Mouse (Mus musculus) thymus, adult 2 months (tissue): ENCODE measurements at regions not wholly inside any gene's neighbourhood (a gene's known extent, or its start where the extent isn't known, plus 50 kb on each side); places are given as distances from the start of the nearest gene placed in this dataset.

ENCODE experiments used
- DNase-seq: peaks from one replicate; pipeline ENCODE4 v3.0.0; 2021
- H3K27ac ChIP-seq: fragments of 200-500 bp; 2 replicates; pipeline ENCODE4 v1.5.1; 2012; ENCODE audit warnings: low read length, control low read depth; ENCODE audit not compliant: control insufficient read depth, insufficient read depth
- H3K27me3 ChIP-seq: fragments of 200-500 bp; 2 replicates; pipeline ENCODE4 v1.6.1; 2012; ENCODE audit warnings: mild to moderate bottlenecking, low read length, moderate library complexity, mixed read lengths; ENCODE audit not compliant: control insufficient read depth, insufficient read depth
- H3K36me3 ChIP-seq: fragments of 200-500 bp; 2 replicates; pipeline ENCODE4 v1.6.1; 2012; ENCODE audit warnings: mild to moderate bottlenecking, low read length, moderate library complexity; ENCODE audit not compliant: control insufficient read depth, insufficient read depth
- H3K4me1 ChIP-seq: fragments of 200-500 bp; replicated peaks from 2 replicates; pipeline ENCODE4 v1.6.1; 2012; ENCODE audit warnings: low read length; ENCODE audit not compliant: control insufficient read depth, insufficient read depth
- H3K4me3 ChIP-seq: fragments of 200-500 bp; 2 replicates; pipeline ENCODE4 v1.5.1; 2012; ENCODE audit warnings: mild to moderate bottlenecking, low read length, control low read depth, moderate library complexity; ENCODE audit not compliant: control insufficient read depth, insufficient read depth
- CTCF ChIP-seq: fragments of 200-500 bp; IDR thresholded peaks from 2 replicates; pipeline ENCODE4 v1.5.1; 2012; ENCODE audit warnings: mild to moderate bottlenecking, control low read depth, low read length, moderate library complexity, borderline replicate concordance; ENCODE audit not compliant: control insufficient read depth, poor library complexity, insufficient read depth; ENCODE audit errors: extremely low read depth
- POLR2A ChIP-seq: fragments of 200-500 bp; IDR thresholded peaks from 2 replicates; pipeline ENCODE4 v1.6.1; 2012; ENCODE audit warnings: mild to moderate bottlenecking, low read length, control low read depth, moderate library complexity; ENCODE audit not compliant: control insufficient read depth, poor library complexity, insufficient read depth; ENCODE audit errors: extremely low read depth
- WGBS: fragments of 180-500 bp; shearing (Covaris S2); methylation state at CpG from one replicate; pipeline ENCODE4 v1.1.7; 2018; 5-methylcytosine and 5-hydroxymethylcytosine counted together

DNA sequence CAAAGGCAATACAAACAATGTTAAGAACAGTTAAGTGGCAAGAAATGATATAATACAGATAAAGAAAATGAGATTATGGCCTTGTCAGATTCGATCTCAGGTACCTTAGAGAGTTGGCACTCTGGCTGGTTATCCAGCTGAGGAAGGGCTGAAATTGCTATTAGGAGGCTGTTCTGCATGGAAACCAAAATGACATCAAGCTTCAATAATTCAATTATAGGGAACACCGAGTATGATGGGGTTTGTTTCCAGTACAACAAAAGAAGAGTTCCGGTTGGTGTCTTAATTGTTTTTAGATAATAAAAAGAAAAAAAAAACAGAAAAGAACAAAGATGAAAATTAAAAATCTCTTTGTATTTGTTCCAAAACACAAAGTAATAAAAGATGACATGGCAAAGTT is 498.0 kb upstream of the Nrp1 start:
- Histone ChIP-seq H3K27me3 (no peaks in the 10 kb centered on the region), H3K4me3 (no peak overlapping the region), H3K27ac (no peak overlapping the region), H3K36me3 (no peaks in the 10 kb centered on the region), H3K4me1 (no peaks in the 10 kb centered on the region)
- 93% methylated on average over 3 of the region's 3 CpGs for WGBS
- DNase-seq, result no peak
- TF ChIP-seq POLR2A (no peak), CTCF (no peak)

DNA sequence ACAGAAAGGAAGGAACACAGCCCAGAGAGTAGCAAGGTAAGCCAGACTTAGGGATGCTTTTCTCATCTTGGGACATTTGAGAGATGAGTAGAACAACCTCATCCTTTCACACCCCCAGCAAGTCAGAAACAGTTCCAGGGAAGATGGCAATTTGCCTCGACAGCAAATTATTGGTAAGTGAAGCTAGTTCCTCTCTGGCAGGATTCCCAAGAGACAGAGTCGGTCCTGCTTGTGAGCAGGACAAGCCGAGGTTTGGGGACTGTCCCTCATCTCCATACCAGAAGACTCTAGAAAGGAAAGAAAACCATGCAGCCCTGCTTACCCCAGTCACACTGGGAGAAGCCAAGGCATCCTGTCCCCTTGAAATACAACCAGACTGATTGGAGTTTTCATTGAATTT is 497.5 kb upstream of the Nrp1 start:
- Histone ChIP-seq H3K4me3 (no peak overlapping the region), H3K27me3 (no peaks in the 10 kb centered on the region), H3K4me1 (no peaks in the 10 kb centered on the region), H3K27ac (no peak overlapping the region), H3K36me3 (no peaks in the 10 kb centered on the region)
- WGBS, result 29% methylated on average over 3 of the region's 3 CpGs
- DNase-seq, result no peak
- TF ChIP-seq CTCF, result no peak
- no peak for TF ChIP-seq POLR2A

DNA sequence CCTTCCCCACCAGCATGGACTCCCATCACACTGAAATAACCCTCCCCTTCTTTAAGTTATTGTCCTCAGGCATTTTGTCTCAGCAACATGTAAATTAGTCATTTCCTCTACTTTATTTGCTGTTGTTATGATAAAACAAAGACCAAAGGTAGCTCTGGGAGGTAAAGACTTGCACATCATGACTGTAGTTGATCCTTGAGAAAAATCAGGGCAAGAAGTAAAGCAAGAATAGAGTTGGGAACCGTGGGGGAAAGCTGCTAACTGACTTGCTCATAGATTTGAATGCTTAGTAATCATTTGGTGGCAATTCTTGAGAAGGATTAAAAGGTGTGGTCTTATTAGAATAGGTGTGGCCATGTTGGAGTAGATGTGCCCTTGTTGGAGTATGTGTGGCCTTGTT is 473.8 kb upstream of the Nrp1 start:
- no peak overlapping the region for H3K4me3 ChIP-seq
- no peak for DNase-seq
- no peak for TF ChIP-seq POLR2A
- TF ChIP-seq CTCF, result no peak
- peaks cover 2% of the 10 kb centered on the region; the same call in 1 of the 2 replicates for H3K4me1 ChIP-seq
- 89% methylated on average over 1 of the region's 1 CpGs for WGBS
- no peaks in the 10 kb centered on the region for H3K27me3 ChIP-seq
- no peaks in the 10 kb centered on the region for H3K36me3 ChIP-seq
- no peak overlapping the region for H3K27ac ChIP-seq

GRCm38 (mm10) chr8:127885211-127885610 is 473.2 kb upstream of the Nrp1 start:
- WGBS, result 96% methylated on average over 3 of the region's 3 CpGs
- Histone ChIP-seq H3K36me3 (no peaks in the 10 kb centered on the region), H3K4me1 (peaks cover 2% of the 10 kb centered on the region; the same call in 1 of the 2 replicates), H3K27ac (no peak overlapping the region), H3K27me3 (no peaks in the 10 kb centered on the region), H3K4me3 (no peak overlapping the region)
- TF ChIP-seq POLR2A (no peak), CTCF (no peak)
- DNase-seq, result no peak

- 36% methylated on average over 3 of the region's 3 CpGs for WGBS
- Histone ChIP-seq H3K36me3 (no peaks in the 10 kb centered on the region), H3K27me3 (no peaks in the 10 kb centered on the region), H3K4me3 (no peak overlapping the region), H3K27ac (no peak overlapping the region), H3K4me1 (peaks cover 2% of the 10 kb centered on the region; the same call in 1 of the 2 replicates)
- TF ChIP-seq CTCF, result no peak
- no peak for TF ChIP-seq POLR2A
- DNase-seq, result no peak
These were observed 472.6 kb upstream of the Nrp1 start for GRCm38 (mm10) chr8:127885831-127886230.

DNA sequence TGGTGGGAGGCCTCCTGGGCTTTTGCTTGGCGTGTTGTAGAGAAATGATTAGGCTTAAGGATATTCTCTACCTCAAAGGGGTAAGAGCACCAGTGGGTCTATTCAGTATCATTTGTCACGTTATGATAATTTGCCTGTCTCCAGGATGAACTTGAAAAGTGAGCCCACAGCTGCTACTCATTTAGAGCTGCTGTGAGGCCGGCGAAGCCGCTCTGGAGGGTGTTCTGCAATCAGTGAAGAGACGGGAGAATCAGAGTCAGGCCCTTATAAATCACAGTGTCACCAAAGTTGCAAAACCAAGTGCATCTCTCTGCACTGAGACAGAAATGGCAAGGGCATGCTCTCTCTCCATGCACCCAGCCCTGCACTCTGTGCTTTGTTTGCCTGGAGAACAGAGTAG is 467.7 kb upstream of the Nrp1 start:
- TF ChIP-seq POLR2A, result no peak
- no peak for TF ChIP-seq CTCF
- H3K36me3 ChIP-seq, result no peaks in the 10 kb centered on the region
- WGBS, result 98% methylated on average over 6 of the region's 6 CpGs
- no peaks in the 10 kb centered on the region for H3K4me1 ChIP-seq
- no peaks in the 10 kb centered on the region for H3K27me3 ChIP-seq
- H3K4me3 ChIP-seq, result no peak overlapping the region
- no peak overlapping the region for H3K27ac ChIP-seq
- no peak for DNase-seq

GRCm38 (mm10) chr8:127894284-127894683 is 464.1 kb upstream of the Nrp1 start:
- Histone ChIP-seq H3K36me3 (no peaks in the 10 kb centered on the region), H3K27ac (no peak overlapping the region), H3K4me1 (no peaks in the 10 kb centered on the region), H3K27me3 (no peaks in the 10 kb centered on the region), H3K4me3 (no peak overlapping the region)
- DNase-seq, result no peak
- no peak for TF ChIP-seq CTCF
- no peak for TF ChIP-seq POLR2A
